Mouse (Mus musculus): Measurements from ENCODE around the gene Ccl28. TPM values are rescaled to one million over a fixed set of nuclear protein-coding genes. Genes with fewer than 3 reads are reported as not detected.
"Not testable (repeated sequence)": the region's sequence is repeated elsewhere in the genome, so short reads cannot be mapped to it uniquely, and the experiment has no call there.

The Ccl28 gene
- polyA plus RNA-seq, 1 experiment from 2014 or later = 0.13 TPM

DNA sequence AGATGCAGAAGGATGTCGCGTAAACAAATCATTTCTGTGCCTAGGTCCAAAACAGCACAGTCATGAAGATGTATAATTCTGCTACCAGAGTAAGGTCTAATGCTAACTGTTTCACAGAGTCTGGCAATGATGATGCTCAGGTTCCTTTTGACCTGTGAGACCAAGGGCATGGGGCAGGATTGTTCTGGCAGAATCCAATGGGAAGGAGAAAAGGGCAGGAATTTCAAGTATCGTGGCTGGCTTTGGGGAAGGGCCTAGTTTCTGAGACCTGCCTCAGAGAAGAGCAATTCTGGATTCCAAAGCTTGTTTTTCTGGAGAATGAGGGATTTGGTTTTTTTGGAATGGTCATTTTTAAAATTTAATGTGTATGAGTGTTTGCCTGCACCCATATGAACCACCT is 4.8 kb upstream of the Ccl28 start:
- Histone ChIP-seq H3K27ac (ENCODE audit: low read length) (no peak overlapping the region), H3K4me2 (ENCODE audit: low read length) (no peak overlapping the region), H3K4me1 (replicated peaks; ENCODE audit: control insufficient read depth, insufficient read depth, low read length) (no peaks in the 10 kb centered on the region), H3K27me3 (replicated peaks; ENCODE audit: control insufficient read depth, insufficient read depth, low read length) (no peaks in the 10 kb centered on the region), H3K36me3 (ENCODE audit: control insufficient read depth, insufficient read depth) (no peaks in the 10 kb centered on the region), H3K9ac (replicated peaks; ENCODE audit: low read depth, low read length) (no peak overlapping the region), H3K9me3 (ENCODE audit: control insufficient read depth, low read length) (no peaks in the 10 kb centered on the region), H3K4me3 (replicated peaks; ENCODE audit: low read length) (no peak overlapping the region)
- ATAC-seq = no peak
- WGBS = 94% methylated on average over 3 of the region's 3 CpGs

DNA sequence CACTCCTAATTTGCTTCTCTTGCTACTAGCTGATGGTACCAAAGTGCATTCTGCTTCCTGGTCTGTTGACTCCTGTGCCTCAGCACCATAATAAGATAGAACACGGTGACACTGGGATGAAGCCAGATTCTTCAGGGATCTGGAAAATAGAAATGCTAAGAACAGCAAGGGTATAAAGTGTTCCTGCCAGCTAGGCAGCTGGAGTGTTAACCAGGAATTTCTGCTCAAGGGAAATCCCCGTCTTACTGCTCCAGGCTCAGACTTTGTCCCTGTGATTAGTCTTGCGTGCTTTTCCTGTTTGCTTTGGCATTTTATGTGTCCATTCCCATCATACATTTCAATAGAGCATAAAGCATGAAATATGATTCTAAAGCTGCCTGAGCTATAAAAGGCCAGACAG is 3.9 kb upstream of the Ccl28 start:
- Histone ChIP-seq H3K4me3 (replicated peaks; ENCODE audit: low read length) (no peak overlapping the region), H3K27me3 (replicated peaks; ENCODE audit: control insufficient read depth, insufficient read depth, low read length) (no peaks in the 10 kb centered on the region), H3K4me2 (ENCODE audit: low read length) (no peak overlapping the region), H3K27ac (ENCODE audit: low read length) (no peak overlapping the region), H3K9me3 (ENCODE audit: control insufficient read depth, low read length) (no peaks in the 10 kb centered on the region), H3K4me1 (replicated peaks; ENCODE audit: control insufficient read depth, insufficient read depth, low read length) (no peaks in the 10 kb centered on the region), H3K9ac (replicated peaks; ENCODE audit: low read depth, low read length) (no peak overlapping the region), H3K36me3 (ENCODE audit: control insufficient read depth, insufficient read depth) (no peaks in the 10 kb centered on the region)
- ATAC-seq = no peak
- 81% methylated on average over 3 of the region's 3 CpGs for WGBS

DNA sequence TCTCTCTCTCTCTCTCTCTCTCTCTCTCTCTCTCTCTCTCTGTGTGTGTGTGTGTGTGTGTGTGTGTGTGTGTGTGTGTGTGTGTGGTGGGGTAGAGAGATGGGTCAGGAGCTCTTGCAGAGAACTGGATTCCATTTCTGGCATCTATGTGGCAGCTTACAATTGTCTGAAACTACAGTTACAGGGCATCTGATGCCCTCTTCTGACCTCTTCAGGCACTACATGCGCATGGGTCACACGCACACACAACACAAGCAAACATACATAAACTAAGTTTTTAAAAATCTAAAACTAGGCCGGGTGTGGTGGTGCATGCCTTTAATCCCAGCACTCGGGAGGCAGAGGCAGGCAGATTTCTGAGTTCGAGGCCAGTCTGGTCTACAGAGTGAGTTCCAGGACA is 2.3 kb downstream of the Ccl28 start:
- WGBS = 81% methylated on average over 5 of the region's 5 CpGs

DNA sequence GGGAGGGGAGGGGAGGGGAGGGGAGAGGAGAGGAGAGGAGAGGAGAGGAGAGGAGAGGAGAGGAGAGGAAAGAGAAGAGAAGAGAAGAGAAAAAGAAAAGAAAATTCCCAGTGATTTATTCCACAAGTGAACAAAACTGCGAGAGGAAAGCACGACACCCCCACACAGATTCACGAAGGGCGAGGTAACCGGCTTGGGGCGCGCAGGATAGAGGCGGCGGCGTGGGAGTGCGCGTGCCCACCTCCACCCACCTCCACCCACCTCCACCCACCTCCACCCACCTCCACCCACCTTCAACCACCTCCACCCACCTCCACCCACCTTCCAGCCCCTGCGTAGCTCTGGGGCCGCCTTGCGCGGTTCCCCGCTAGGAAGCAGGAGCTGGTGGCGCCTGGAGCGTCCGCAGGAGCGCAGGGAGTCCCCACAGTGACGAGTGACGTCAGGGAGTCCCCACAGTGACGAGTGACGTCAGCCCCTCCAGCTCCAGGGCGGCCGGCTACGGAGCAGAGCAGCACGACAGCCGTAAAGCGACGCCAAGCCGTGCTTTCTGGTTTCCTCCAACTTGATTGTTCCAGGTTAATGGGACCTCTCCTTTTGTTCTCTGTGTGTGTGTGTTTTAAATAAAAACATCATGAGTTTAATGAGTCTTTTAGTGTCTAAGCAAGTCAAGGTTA is 8.0 kb downstream of the Ccl28 start:
- 7% methylated on average over 29 of the region's 33 CpGs for WGBS
- no peak overlapping the region for H3K27ac ChIP-seq (ENCODE audit: low read length)

More for the DNA sequence above, 2.3 kb downstream of the Ccl28 start:
- H3K27ac ChIP-seq (ENCODE audit: low read length); H3K9ac ChIP-seq (replicated peaks; ENCODE audit: low read depth, low read length); H3K4me3 ChIP-seq (replicated peaks; ENCODE audit: low read length); H3K36me3 ChIP-seq (ENCODE audit: control insufficient read depth, insufficient read depth); H3K9me3 ChIP-seq (ENCODE audit: control insufficient read depth, low read length); H3K4me1 ChIP-seq (replicated peaks; ENCODE audit: control insufficient read depth, insufficient read depth, low read length); ATAC-seq; H3K4me2 ChIP-seq (ENCODE audit: low read length); H3K27me3 ChIP-seq (replicated peaks; ENCODE audit: control insufficient read depth, insufficient read depth, low read length): not testable (repeated sequence)

DNA sequence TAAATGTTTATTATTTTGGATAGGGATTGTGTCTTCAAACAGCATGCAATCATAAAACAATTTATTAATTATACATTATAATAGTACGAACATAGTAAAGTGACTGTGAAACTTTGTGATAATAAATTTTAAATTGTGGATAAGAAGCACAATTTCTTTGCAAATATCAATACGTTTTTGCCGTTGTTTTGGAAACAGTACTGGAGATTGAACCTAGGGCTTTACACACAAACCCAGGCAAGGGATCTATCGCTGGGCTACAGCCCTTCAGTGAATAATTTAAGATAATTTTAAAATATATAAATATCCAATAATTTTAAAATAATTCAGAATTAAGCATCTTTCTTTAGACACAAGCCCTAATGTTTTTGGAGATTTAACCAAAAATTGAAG is 8.5 kb downstream of the Ccl28 start:
- Histone ChIP-seq H3K27ac (ENCODE audit: low read length) (no peak overlapping the region), H3K4me2 (ENCODE audit: low read length) (peak overlapping the region; percentile 60), H3K4me3 (replicated peaks; ENCODE audit: low read length) (peak overlapping the region; percentile 46), H3K36me3 (ENCODE audit: control insufficient read depth, insufficient read depth) (no peaks in the 10 kb centered on the region), H3K27me3 (replicated peaks; ENCODE audit: control insufficient read depth, insufficient read depth, low read length) (no peaks in the 10 kb centered on the region), H3K9me3 (ENCODE audit: control insufficient read depth, low read length) (no peaks in the 10 kb centered on the region), H3K4me1 (replicated peaks; ENCODE audit: control insufficient read depth, insufficient read depth, low read length) (no peaks in the 10 kb centered on the region), H3K9ac (replicated peaks; ENCODE audit: low read depth, low read length) (no peak overlapping the region; the same call in 1 of the 2 replicates)
- peak; percentile 35; the same call in 1 of the 2 replicates for ATAC-seq
- WGBS = 85% methylated on average over 4 of the region's 4 CpGs

More for the DNA sequence above, 8.0 kb downstream of the Ccl28 start:
- H3K9ac ChIP-seq (replicated peaks; ENCODE audit: low read depth, low read length) = peak overlapping the region; percentile 55
- no peaks in the 10 kb centered on the region for H3K27me3 ChIP-seq (replicated peaks; ENCODE audit: control insufficient read depth, insufficient read depth, low read length)
- no peaks in the 10 kb centered on the region for H3K36me3 ChIP-seq (ENCODE audit: control insufficient read depth, insufficient read depth)
- peak; percentile 96 for ATAC-seq
- no peaks in the 10 kb centered on the region for H3K4me1 ChIP-seq (replicated peaks; ENCODE audit: control insufficient read depth, insufficient read depth, low read length)
- H3K4me3 ChIP-seq (replicated peaks; ENCODE audit: low read length) = peak overlapping the region; percentile 46
- H3K9me3 ChIP-seq (ENCODE audit: control insufficient read depth, low read length) = no peaks in the 10 kb centered on the region
- H3K4me2 ChIP-seq (ENCODE audit: low read length) = peak overlapping the region; percentile 60

DNA sequence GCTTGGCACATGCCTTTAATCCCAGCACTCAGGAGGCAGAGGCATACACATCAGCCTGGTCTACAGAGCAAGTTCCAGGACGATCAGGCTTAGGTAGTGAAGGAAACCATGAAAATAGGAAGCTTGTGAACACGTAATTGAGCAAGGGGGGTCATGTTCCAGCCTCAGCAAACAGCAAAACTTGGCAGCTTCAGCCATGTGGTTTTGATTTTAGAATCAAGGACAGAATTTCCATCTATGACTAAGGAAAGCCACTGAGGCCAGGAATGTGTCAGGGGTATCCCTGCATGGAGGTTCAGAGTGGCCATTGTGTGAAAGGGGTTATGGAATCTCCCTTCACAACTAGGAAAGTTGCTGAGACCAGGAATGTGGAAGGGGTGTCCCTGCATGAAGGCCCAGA is 11.9 kb downstream of the Ccl28 start:
- Histone ChIP-seq H3K36me3 (ENCODE audit: control insufficient read depth, insufficient read depth) (no peaks in the 10 kb centered on the region), H3K9me3 (ENCODE audit: control insufficient read depth, low read length) (no peaks in the 10 kb centered on the region), H3K4me1 (replicated peaks; ENCODE audit: control insufficient read depth, insufficient read depth, low read length) (no peaks in the 10 kb centered on the region), H3K9ac (replicated peaks; ENCODE audit: low read depth, low read length) (no peak overlapping the region), H3K27ac (ENCODE audit: low read length) (no peak overlapping the region), H3K4me3 (replicated peaks; ENCODE audit: low read length) (no peak overlapping the region), H3K4me2 (ENCODE audit: low read length) (no peak overlapping the region), H3K27me3 (replicated peaks; ENCODE audit: control insufficient read depth, insufficient read depth, low read length) (no peaks in the 10 kb centered on the region)
- 61% methylated on average over 2 of the region's 2 CpGs for WGBS
- ATAC-seq = no peak

DNA sequence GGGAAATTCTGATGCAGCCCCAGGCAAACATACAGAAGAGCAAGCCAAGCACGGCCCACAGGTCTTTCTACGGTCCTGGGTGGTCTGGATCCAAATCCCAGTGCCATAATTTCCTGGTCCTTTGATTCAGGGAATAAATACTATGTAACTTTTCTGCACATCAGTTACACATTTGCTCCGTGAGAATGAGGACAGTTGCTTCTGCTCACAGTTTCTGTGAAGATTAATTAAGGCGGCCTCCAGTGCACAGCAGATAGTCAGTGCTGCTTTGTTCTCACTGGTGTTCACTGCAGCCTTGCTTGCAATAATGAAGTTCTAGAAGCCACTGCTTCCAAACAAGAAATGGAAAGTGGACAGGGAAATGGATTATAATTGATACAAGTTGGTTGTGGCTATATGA is 14.2 kb downstream of the Ccl28 start:
- H3K4me3 ChIP-seq (replicated peaks; ENCODE audit: low read length) = no peak overlapping the region
- no peak overlapping the region for H3K9ac ChIP-seq (replicated peaks; ENCODE audit: low read depth, low read length)
- 74% methylated on average over 4 of the region's 4 CpGs for WGBS
- no peak overlapping the region for H3K4me2 ChIP-seq (ENCODE audit: low read length)
- no peak overlapping the region for H3K27ac ChIP-seq (ENCODE audit: low read length)
- H3K27me3 ChIP-seq (replicated peaks; ENCODE audit: control insufficient read depth, insufficient read depth, low read length) = no peaks in the 10 kb centered on the region
- no peaks in the 10 kb centered on the region for H3K9me3 ChIP-seq (ENCODE audit: control insufficient read depth, low read length)
- H3K36me3 ChIP-seq (ENCODE audit: control insufficient read depth, insufficient read depth) = no peaks in the 10 kb centered on the region
- no peak for ATAC-seq
- H3K4me1 ChIP-seq (replicated peaks; ENCODE audit: control insufficient read depth, insufficient read depth, low read length) = no peaks in the 10 kb centered on the region

DNA sequence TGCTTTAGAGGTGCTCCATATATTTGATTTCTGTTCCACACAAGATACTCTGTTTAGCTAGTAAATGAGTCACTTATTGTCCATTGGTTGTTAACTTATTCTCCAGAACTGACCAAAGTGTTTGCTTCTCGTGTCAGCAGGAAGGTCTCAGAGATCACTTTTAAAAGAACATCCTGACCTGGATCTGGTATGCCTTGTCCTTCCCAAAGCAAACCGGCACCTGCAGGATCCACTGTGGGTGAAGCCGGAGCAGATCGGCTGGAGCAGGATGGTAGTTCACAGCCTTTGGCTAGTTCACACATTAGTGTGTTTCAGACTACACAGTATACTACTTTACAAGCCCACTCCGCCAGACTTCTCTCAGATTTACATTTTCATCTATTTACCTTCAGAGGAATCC is 14.8 kb downstream of the Ccl28 start:
- ATAC-seq = no peak
- H3K27me3 ChIP-seq (replicated peaks; ENCODE audit: control insufficient read depth, insufficient read depth, low read length) = no peaks in the 10 kb centered on the region
- 94% methylated on average over 5 of the region's 5 CpGs for WGBS

DNA sequence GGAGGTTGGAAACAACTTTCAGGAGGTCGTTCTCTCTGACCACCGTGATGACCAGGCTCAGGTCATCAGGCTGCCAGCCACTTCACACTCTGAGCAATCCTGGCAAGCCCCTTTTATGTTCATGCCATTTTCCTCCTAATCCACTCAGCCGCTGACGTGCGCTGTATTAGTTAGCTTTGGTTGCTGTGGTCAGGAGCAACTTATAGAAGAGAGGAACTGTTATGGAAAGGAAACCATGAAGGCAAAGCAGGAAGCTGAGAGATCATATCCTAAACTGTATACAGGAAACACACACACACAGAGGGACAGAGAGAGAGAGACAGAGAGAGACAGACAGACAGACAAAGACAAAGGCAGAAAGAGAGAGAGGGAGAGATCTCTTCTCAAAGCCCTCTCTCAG is 15.7 kb downstream of the Ccl28 start:
- H3K9ac ChIP-seq (replicated peaks; ENCODE audit: low read depth, low read length) = no peak overlapping the region
- H3K36me3 ChIP-seq (ENCODE audit: control insufficient read depth, insufficient read depth) = no peaks in the 10 kb centered on the region
- no peaks in the 10 kb centered on the region for H3K27me3 ChIP-seq (replicated peaks; ENCODE audit: control insufficient read depth, insufficient read depth, low read length)
- no peaks in the 10 kb centered on the region for H3K9me3 ChIP-seq (ENCODE audit: control insufficient read depth, low read length)
- no peak for ATAC-seq
- no peak overlapping the region for H3K27ac ChIP-seq (ENCODE audit: low read length)
- WGBS = 78% methylated on average over 5 of the region's 5 CpGs
- H3K4me1 ChIP-seq (replicated peaks; ENCODE audit: control insufficient read depth, insufficient read depth, low read length) = no peaks in the 10 kb centered on the region
- H3K4me3 ChIP-seq (replicated peaks; ENCODE audit: low read length) = no peak overlapping the region
- H3K4me2 ChIP-seq (ENCODE audit: low read length) = no peak overlapping the region

More for the DNA sequence above, 14.8 kb downstream of the Ccl28 start:
- Histone ChIP-seq H3K9me3 (ENCODE audit: control insufficient read depth, low read length) (no peaks in the 10 kb centered on the region), H3K27ac (ENCODE audit: low read length) (no peak overlapping the region), H3K4me3 (replicated peaks; ENCODE audit: low read length) (no peak overlapping the region), H3K9ac (replicated peaks; ENCODE audit: low read depth, low read length) (no peak overlapping the region), H3K36me3 (ENCODE audit: control insufficient read depth, insufficient read depth) (no peaks in the 10 kb centered on the region), H3K4me2 (ENCODE audit: low read length) (no peak overlapping the region), H3K4me1 (replicated peaks; ENCODE audit: control insufficient read depth, insufficient read depth, low read length) (no peaks in the 10 kb centered on the region)

DNA sequence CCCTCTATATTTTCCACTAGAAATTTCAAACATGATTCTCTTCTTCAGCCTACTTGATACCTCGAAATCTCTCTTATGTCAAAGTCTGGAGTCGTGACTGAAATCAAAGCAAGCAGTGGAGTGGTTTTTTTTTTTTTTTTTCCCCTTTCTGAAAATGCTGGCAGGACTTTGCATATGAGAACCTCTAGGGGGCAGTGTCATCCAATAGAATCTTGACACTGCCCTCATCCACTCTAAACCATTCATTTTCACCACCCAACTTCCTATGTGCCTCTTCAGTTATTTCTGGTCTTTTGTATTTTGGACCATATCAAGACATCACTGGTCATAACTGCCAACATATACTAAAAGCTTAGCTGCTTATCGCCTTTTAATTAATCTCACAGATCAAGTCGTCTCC is 16.9 kb downstream of the Ccl28 start:
- no peak overlapping the region for H3K4me2 ChIP-seq (ENCODE audit: low read length)
- no peaks in the 10 kb centered on the region for H3K36me3 ChIP-seq (ENCODE audit: control insufficient read depth, insufficient read depth)
- no peaks in the 10 kb centered on the region for H3K4me1 ChIP-seq (replicated peaks; ENCODE audit: control insufficient read depth, insufficient read depth, low read length)
- no peak overlapping the region for H3K9ac ChIP-seq (replicated peaks; ENCODE audit: low read depth, low read length)
- H3K27me3 ChIP-seq (replicated peaks; ENCODE audit: control insufficient read depth, insufficient read depth, low read length) = no peaks in the 10 kb centered on the region
- H3K27ac ChIP-seq (ENCODE audit: low read length) = no peak overlapping the region
- WGBS = 38% methylated on average over 4 of the region's 4 CpGs
- no peak overlapping the region for H3K4me3 ChIP-seq (replicated peaks; ENCODE audit: low read length)
- 0 out of 2 replicates have a peak, but pooled peaks have one; percentile 55 for ATAC-seq
- H3K9me3 ChIP-seq (ENCODE audit: control insufficient read depth, low read length) = no peaks in the 10 kb centered on the region
